Mouse (Mus musculus) forebrain, embryonic 10.5 days (tissue): ENCODE measurements around the gene Pced1b. TPM values are rescaled to one million over a fixed set of nuclear protein-coding genes. Genes with fewer than 3 reads are reported as not detected.

Experiments used
- DNase-seq: peaks from one replicate; pipeline ENCODE4 v3.0.0-alpha.2; 2017; ENCODE audit warnings: low spot score; ENCODE audit errors: extremely low spot score
- H3K27ac ChIP-seq: fragments of 300-500 bp; sonication (generic); 2 replicates; pipeline ENCODE4 v1.5.1; 2016; ENCODE audit warnings: mild to moderate bottlenecking
- H3K27me3 ChIP-seq: fragments of 300-500 bp; sonication (generic); 2 replicates; pipeline ENCODE4 v1.6.1; 2016; ENCODE audit warnings: mild to moderate bottlenecking; ENCODE audit not compliant: poor library complexity, severe bottlenecking
- H3K36me3 ChIP-seq: fragments of 300-500 bp; sonication (generic); replicated peaks from 2 replicates; pipeline ENCODE4 v1.6.1; 2016; ENCODE audit warnings: mild to moderate bottlenecking, moderate library complexity
- H3K4me1 ChIP-seq: fragments of 300-500 bp; sonication (generic); 2 replicates; pipeline ENCODE4 v1.6.1; 2016
- H3K4me3 ChIP-seq: fragments of 300-500 bp; sonication (generic); 2 replicates; pipeline ENCODE4 v1.5.1; 2016; ENCODE audit warnings: mild to moderate bottlenecking, moderate library complexity
- H3K9me3 ChIP-seq: fragments of 300-500 bp; sonication (generic); 2 replicates; pipeline ENCODE4 v1.6.1; 2016; ENCODE audit warnings: mild to moderate bottlenecking, moderate library complexity
- WGBS: fragments of 180-500 bp; shearing (Covaris S2); methylation state at CpG from one replicate; pipeline ENCODE4 v1.1.7; 2016; 5-methylcytosine and 5-hydroxymethylcytosine counted together
- polyA plus RNA-seq: library from polyadenylated mRNA; unstranded; fragments of >200 nt; fragmentation: Nextera tagmentation; extraction: Ambion mirVana; gene quantifications from 2 replicates; pipeline ENCODE4 v1.2.1, GENCODE M21; 2016

Pced1b gene
- polyA plus RNA-seq, 1 experiment from 2014 or later: 3.2 TPM

DNA sequence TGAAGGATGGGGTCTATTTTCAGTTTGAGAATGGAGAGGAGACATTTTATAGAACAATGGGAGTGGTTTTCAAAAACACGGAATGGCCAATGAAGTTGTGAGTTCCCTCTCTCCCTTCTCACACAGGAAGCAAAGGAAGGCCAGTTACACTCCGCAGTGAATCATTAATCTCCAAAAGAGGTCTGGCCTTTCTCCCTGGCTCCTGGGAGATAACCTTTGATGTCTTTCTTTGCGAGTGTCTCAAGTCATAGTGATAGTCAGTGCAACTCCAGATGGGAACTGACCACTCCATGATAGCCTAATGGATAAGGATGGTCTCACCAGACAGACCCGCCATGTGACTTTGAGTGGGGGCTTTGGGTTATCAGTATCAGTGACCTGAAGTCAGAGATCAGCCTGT is 185.3 kb downstream of the Pced1b start:
- Histone ChIP-seq H3K4me1 (no peaks in the 10 kb centered on the region), H3K4me3 (no peak overlapping the region), H3K36me3 (no peaks in the 10 kb centered on the region), H3K27me3 (no peaks in the 10 kb centered on the region), H3K27ac (no peak overlapping the region), H3K9me3 (no peaks in the 10 kb centered on the region)
- WGBS: 89% methylated on average over 4 of the region's 4 CpGs
- no peak for DNase-seq

Other genes starting within 250 kb of the Pced1b start
- 31.2 and 33.2 TPM in 2 replicates for gene Slc38a4, start 191.2 kb upstream of the Pced1b start, polyA plus RNA-seq
- gene Amigo2, start 180 bp downstream of the Pced1b start, polyA plus RNA-seq: 2.5 TPM in 2 replicates